Mouse (Mus musculus): ENCODE measurements around the gene Efnb1. TPM values are rescaled to one million over a fixed set of nuclear protein-coding genes. Genes with fewer than 3 reads are reported as not detected.

The Efnb1 gene
- total RNA-seq, 2 experiments from 2014 or later = 17.4 to 27.6 TPM

GRCm38 (mm10) chrX:99152141-99152540, 16.2 kb downstream of the Efnb1 start:
- no peak for DNase-seq
- intact Hi-C loops (cut with DNase I) = no loop called here

- DNase-seq = no peak
- intact Hi-C loops (cut with DNase I) = no loop called here
These were observed 16.8 kb downstream of the Efnb1 start for GRCm38 (mm10) chrX:99152566-99153265.

GRCm38 (mm10) chrX:99153266-99153646, 17.3 kb downstream of the Efnb1 start:
- no peak for DNase-seq
- intact Hi-C loops (cut with DNase I) = no loop called here

DNA sequence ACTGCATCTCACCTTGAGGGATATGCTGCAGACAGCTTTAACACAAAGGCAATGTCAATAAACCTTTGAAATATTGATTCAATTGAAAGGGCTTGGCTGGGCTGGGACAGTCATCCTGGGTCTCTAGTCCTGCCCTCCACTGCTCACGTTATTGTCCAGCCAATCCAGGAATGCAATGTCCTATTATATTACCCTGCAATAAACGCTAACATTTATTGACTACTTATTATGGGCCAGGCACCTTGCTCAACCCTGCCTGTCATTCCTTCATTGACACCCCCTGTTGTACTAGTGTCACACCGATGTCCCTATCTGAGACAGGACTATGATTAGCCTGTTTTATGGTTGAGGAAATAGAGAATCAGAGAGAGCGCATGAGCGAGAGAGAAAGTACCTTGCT, 18.4 kb downstream of the Efnb1 start:
- DNase-seq = no peak
- intact Hi-C loops (cut with DNase I) = no loop called here

GRCm38 (mm10) chrX:99159020-99159419, 23.1 kb downstream of the Efnb1 start:
- intact Hi-C loops (cut with DNase I) = no loop called here
- DNase-seq = no peak

DNA sequence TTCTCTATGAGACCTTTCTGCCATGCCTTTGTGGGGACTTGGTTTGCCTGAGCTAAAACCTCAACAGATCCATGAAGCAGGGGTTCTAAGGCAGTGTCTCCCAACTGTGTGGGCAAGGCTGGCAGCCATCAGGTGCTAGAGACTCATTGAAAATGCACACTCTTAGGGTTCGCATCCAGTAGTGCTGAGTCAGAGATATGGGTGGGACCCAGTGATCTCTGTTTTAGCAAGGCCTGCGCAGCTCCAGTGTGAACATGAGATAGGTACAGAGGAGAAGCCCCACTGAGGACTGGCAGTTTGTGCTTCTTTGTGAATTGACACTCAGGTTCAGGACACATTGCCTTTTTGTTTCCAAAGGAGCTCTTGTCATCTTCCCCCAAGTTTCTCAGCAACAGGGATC, 28.2 kb downstream of the Efnb1 start:
- intact Hi-C loops (cut with DNase I) = no loop called here
- no peak for DNase-seq

GRCm38 (mm10) chrX:99164855-99165368, 29.0 kb downstream of the Efnb1 start:
- DNase-seq = no peak
- intact Hi-C loops (cut with DNase I) = no loop called here

- no peak for DNase-seq
- intact Hi-C loops (cut with DNase I) = no loop called here
These were observed 31.1 kb downstream of the Efnb1 start for GRCm38 (mm10) chrX:99167014-99167413.

DNA sequence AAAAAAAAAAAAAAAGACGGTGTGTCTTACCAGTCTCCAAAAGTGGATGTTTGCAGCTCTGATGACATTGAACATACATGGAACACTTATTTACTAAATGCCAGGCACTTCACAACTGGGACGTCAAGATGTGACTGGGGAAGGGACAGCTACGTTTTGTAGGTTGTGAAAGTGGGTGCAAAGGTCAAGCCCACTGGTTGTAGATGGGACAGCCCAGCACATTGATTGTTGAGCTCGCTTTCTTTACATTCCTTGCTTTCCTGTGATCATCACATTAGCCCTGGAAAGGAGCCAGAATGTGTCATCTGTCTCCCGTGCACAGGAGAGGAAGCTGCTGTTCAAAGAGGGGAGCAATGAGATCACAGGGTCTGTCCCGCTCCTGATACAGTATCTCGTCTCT, 31.6 kb downstream of the Efnb1 start:
- intact Hi-C loops (cut with DNase I) = no loop called here

DNA sequence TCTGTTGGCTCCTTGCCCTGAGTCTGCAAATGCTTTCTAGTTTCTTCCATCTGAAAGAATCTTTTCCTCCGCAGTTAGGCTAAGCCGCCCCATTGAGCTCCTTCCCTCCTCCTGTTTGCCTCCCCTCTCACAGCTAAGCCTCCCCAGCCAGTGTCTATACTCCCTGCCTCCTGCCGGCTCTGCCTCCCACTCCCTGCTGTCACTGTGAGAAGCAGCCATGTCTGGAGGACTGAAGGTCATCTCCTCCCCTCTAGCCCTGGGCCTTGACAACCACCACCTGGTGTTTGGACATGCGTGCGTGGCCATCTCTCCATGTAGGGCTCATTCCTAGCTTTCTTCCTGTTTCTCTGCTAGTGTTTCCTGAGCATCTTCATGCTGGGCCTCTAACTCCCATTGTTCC, 36.4 kb downstream of the Efnb1 start:
- DNase-seq = peak in 1 of 2 experiments; percentile 4
- intact Hi-C loops (cut with DNase I) = no loop called here

More for the DNA sequence above, 31.6 kb downstream of the Efnb1 start:
- DNase-seq = no peak

- intact Hi-C loops (cut with DNase I) = no loop called here
- DNase-seq = no peak
These were observed 49.2 kb downstream of the Efnb1 start for GRCm38 (mm10) chrX:99185081-99185596.

- intact Hi-C loops (cut with DNase I) = no loop called here
- DNase-seq = no peak
These were observed 50.8 kb downstream of the Efnb1 start for GRCm38 (mm10) chrX:99186497-99187435.

DNA sequence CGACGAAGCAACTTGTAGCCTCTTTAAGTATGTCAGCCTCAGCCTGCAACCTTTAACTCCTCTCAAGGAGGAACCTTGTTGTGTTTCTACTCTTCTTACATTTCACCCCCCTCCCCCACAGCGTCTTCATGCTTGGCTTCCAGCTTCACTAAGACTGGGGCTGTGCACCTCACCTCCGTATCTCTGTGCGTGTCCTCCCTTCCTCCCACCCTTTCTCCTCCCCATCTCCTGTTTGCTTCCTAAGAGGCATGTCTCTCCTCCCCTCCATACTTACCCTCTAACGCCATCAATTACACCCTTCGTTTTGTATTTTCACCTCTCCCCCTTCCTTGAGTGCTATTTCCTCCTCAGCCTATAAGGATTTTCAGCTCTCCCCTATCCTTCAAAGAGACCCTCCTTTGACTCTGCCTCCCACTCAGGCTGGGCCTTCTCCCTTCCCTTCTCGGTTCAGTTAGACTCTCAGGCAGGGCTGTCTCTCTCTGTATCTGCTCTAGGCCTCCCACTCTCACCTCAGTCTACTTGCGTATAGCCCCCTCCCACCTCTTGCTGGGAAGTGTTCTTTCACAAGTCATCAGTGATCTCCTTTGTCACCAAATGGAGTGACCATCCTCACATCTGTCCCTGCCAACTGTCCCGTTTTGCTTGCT, 55.6 kb downstream of the Efnb1 start:
- intact Hi-C loops (cut with DNase I) = no loop called here
- no peak for DNase-seq

DNA sequence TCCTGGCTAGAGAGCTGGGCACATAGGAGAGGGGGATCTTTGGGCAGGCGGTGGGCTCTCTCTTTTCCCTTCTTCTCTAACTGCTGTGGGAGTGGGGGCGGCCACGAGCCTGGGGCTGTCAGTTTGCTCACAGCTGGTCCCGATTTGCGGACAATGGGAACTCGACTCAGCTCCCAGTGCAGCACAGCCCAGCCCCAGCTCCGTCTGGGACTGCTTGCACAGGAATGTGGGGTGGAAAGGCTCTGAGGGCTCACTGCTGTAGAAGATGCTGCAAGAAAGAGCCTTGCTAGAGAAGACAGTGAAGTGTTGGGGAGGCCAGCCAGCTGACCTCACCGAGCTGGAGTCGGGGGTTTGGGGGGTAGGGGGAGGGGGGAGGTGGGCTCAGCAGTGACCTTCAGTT, 61.0 kb downstream of the Efnb1 start:
- DNase-seq = no peak
- intact Hi-C loops (cut with DNase I) = loop anchor here (5.0 kb wide), 1 partner anchor 90 kb away; no protein-coding TSS in a partner anchor

GRCm38 (mm10) chrX:99198532-99198931, 62.6 kb downstream of the Efnb1 start:
- DNase-seq = no peak
- intact Hi-C loops (cut with DNase I) = loop anchor here (5.0 kb wide), 1 partner anchor 89 kb away; no protein-coding TSS in a partner anchor

Other genes starting within 250 kb of the Efnb1 start
- 1 to 10 TPM; 7.2 to 8.8 TPM for gene Ophn1, start 245.1 kb upstream of the Efnb1 start, total RNA-seq (2021)
- gene Yipf6, start 199.8 kb upstream of the Efnb1 start, total RNA-seq (2021) = 10 to 100 TPM; 16.6 to 17.9 TPM
- gene Stard8, start 132.9 kb upstream of the Efnb1 start, total RNA-seq (2021) = 10 to 100 TPM; 31.6 to 32.2 TPM

All from heart, postnatal 36 days (tissue).